Mouse (Mus musculus) NIH3T3 (cell line): Measurements from ENCODE around the gene Apoc4.
"Not testable (repeated sequence)": the region's sequence is repeated elsewhere in the genome, so short reads cannot be mapped to it uniquely, and the experiment has no call there.

ENCODE experiments used
- DNase-seq: peaks from one replicate; pipeline ENCODE4 v3.0.0-alpha.2; 2012; ENCODE audit warnings: low read depth

The Apoc4 gene

GRCm38 (mm10) chr7:19698907-19699826 is 17.9 kb upstream of the Apoc4 start, which contains the start of gene Apoe:
Gene Apoe (minus strand): TSS chr7:19699188.
- DNase-seq, result no peak

GRCm38 (mm10) chr7:19697949-19698906 is 16.9 kb upstream of the Apoc4 start:
- no peak for DNase-seq

GRCm38 (mm10) chr7:19696336-19696873 is 15.1 kb upstream of the Apoc4 start:
- no peak for DNase-seq

- DNase-seq, result no peak
These were observed 14.6 kb upstream of the Apoc4 start for GRCm38 (mm10) chr7:19695881-19696280.

- DNase-seq, result no peak
These were observed 13.9 kb upstream of the Apoc4 start for GRCm38 (mm10) chr7:19695213-19695594.

GRCm38 (mm10) chr7:19694336-19695212 is 13.3 kb upstream of the Apoc4 start:
- DNase-seq, result peak; percentile 21

GRCm38 (mm10) chr7:19693421-19693820 is 12.1 kb upstream of the Apoc4 start:
- peak; percentile 69 for DNase-seq

- no peak for DNase-seq
These were observed 10.9 kb upstream of the Apoc4 start, which contains the start of gene Apoc1 for GRCm38 (mm10) chr7:19691873-19692865. Gene Apoc1 (minus strand): TSS chr7:19692660.

GRCm38 (mm10) chr7:19691434-19691833 is 10.2 kb upstream of the Apoc4 start:
- no peak for DNase-seq

GRCm38 (mm10) chr7:19690845-19691244 is 9.6 kb upstream of the Apoc4 start:
- no peak for DNase-seq

GRCm38 (mm10) chr7:19688611-19689010 is 7.3 kb upstream of the Apoc4 start:
- no peak for DNase-seq

GRCm38 (mm10) chr7:19688101-19688500 is 6.8 kb upstream of the Apoc4 start:
- DNase-seq, result no peak

- DNase-seq, result not testable (repeated sequence)
These were observed 5.8 kb upstream of the Apoc4 start for GRCm38 (mm10) chr7:19686927-19687583.

- no peak for DNase-seq
These were observed 5.2 kb upstream of the Apoc4 start for GRCm38 (mm10) chr7:19686521-19686920.

- DNase-seq, result no peak
These were observed 4.1 kb upstream of the Apoc4 start for GRCm38 (mm10) chr7:19685374-19685773.

GRCm38 (mm10) chr7:19683771-19684201 is 2.5 kb upstream of the Apoc4 start:
- DNase-seq, result peak; percentile 49

GRCm38 (mm10) chr7:19682979-19683378 is 1.7 kb upstream of the Apoc4 start:
- DNase-seq, result no peak

GRCm38 (mm10) chr7:19680702-19681101 is 577 bp downstream of the Apoc4 start:
- DNase-seq, result no peak

GRCm38 (mm10) chr7:19678901-19679300 is 2.4 kb downstream of the Apoc4 start:
- no peak for DNase-seq
